Mouse (Mus musculus) ES-E14 (cell line): ENCODE results near the gene Ahdc1. TPM values are rescaled to one million over a fixed set of nuclear protein-coding genes. Genes with fewer than 3 reads are reported as not detected.
A peak's percentile ranks its signal among the peaks of the same experiment; 100 is the strongest.

Source experiments
- DNase-seq: peaks from one replicate; pipeline ENCODE4 v3.0.0-alpha.2; 2013; ENCODE audit warnings: low read depth, low spot score
- H3K27ac ChIP-seq: 2 replicates; pipeline ENCODE4 v1.5.1; 2012; ENCODE audit warnings: low read depth, mild to moderate bottlenecking, low read length, moderate library complexity, mixed read lengths; ENCODE audit not compliant: poor library complexity, insufficient read depth, severe bottlenecking
- H3K36me3 ChIP-seq: 2 replicates; pipeline ENCODE4 v1.6.1; 2012; ENCODE audit warnings: mild to moderate bottlenecking, low read length, moderate library complexity, mixed read lengths; ENCODE audit not compliant: control insufficient read depth, poor library complexity, insufficient read depth, severe bottlenecking
- H3K4me1 ChIP-seq, 2 experiments: fragments of 150-350 bp in 1 of 2; sonication (generic) in 1 of 2; 2 replicates each; pipeline ENCODE4 v1.6.1; 2012; ENCODE audit warnings: low read length in 2 of 2, mild to moderate bottlenecking in 1 of 2, mixed read lengths in 1 of 2; ENCODE audit not compliant: control insufficient read depth in 2 of 2, insufficient read depth in 2 of 2, poor library complexity in 1 of 2
- H3K4me3 ChIP-seq, 2 experiments: fragments of 150-350 bp in 1 of 2; sonication (generic) in 1 of 2; 2 replicates each; pipeline ENCODE4 v1.5.1; 2012; ENCODE audit warnings: low read length in 2 of 2, low read depth in 1 of 2, mild to moderate bottlenecking in 1 of 2, mixed read lengths in 1 of 2; ENCODE audit not compliant: insufficient read depth in 1 of 2, poor library complexity in 1 of 2, severe bottlenecking in 1 of 2
- H3K9ac ChIP-seq: 2 replicates; pipeline ENCODE4 v1.6.1; 2012; ENCODE audit warnings: low read depth, mild to moderate bottlenecking, low read length, mixed read lengths; ENCODE audit not compliant: poor library complexity, insufficient read depth, severe bottlenecking
- H3K9me3 ChIP-seq: fragments of 150-350 bp; sonication (generic); 2 replicates; pipeline ENCODE4 v1.6.1; 2012; ENCODE audit warnings: low read depth, mild to moderate bottlenecking, low read length; ENCODE audit not compliant: control insufficient read depth, insufficient read depth
- CHD2 ChIP-seq: IDR thresholded peaks from 2 replicates; pipeline ENCODE4 v1.6.1; 2014; ENCODE audit warnings: mild to moderate bottlenecking, low read depth, low read length, inconsistent platforms
- HCFC1 ChIP-seq: IDR thresholded peaks from 2 replicates; pipeline ENCODE4 v1.6.1; 2012; ENCODE audit warnings: low read length, inconsistent platforms, borderline replicate concordance; ENCODE audit not compliant: insufficient read depth
- MAFK ChIP-seq: IDR thresholded peaks from 2 replicates; pipeline ENCODE4 v1.6.1; 2014; ENCODE audit warnings: mild to moderate bottlenecking, low read depth, low read length, inconsistent platforms; ENCODE audit not compliant: insufficient read depth
- ZC3H11A ChIP-seq: IDR thresholded peaks from 2 replicates; pipeline ENCODE4 v1.6.1; 2012; ENCODE audit warnings: low read depth, mild to moderate bottlenecking, inconsistent platforms, low read length, borderline replicate concordance
- ZNF384 ChIP-seq: IDR thresholded peaks from 2 replicates; pipeline ENCODE4 v1.6.1; 2012; ENCODE audit warnings: low read depth, low read length, inconsistent platforms
- in situ Hi-C, 2 experiments: fragments of 600-800 bp; cut with MboI; formaldehyde crosslinking; loops; one replicate each; pipeline ENCODE4 v1.15.1; 2025; ENCODE audit warnings: low sequenced_read_pairs in 2 of 2, inconsistent platforms in 1 of 2; ENCODE audit not compliant: unreplicated experiment in 2 of 2
- total RNA-seq: library from RNA; depleted of rRNA; stranded (reverse); fragments of 300-350 nt; gene quantifications from 2 replicates; pipeline ENCODE4 v1.2.3, GENCODE M21; 2012

The Ahdc1 gene
- total RNA-seq, 1 experiment = 61.8 TPM

DNA sequence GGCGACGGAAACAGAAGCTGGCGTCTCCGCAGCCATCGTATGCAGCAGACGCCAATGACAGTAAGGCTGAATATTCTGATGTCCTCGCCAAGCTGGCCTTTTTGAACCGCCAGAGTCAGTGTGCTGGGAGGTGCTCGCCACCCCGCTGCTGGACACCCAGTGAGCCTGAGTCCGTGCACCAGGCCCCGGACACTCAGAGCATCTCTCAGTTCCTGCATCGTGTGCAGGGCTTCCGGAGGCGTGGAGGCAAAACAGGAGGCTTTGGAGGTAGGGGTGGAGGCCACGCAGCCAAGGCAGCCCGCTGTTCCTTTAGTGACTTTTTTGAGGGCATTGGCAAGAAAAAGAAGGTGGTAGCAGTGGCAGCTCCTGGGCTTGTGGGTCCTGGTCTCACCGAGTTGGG lies 52.1 kb downstream of the Ahdc1 start:
- in situ Hi-C loops = no loop called here
- no peak for DNase-seq
- Histone ChIP-seq H3K9ac (no peak overlapping the region), H3K36me3 (peaks cover 87% of the 10 kb centered on the region), H3K27ac (no peak overlapping the region), H3K4me3 (peak overlapping the region in 1 of 2 experiments; percentile 16; a peak in 1 of 4 replicates), H3K4me1 (peaks cover 7 to 9% of the 10 kb centered on the region in 2 experiments), H3K9me3 (no peaks in the 10 kb centered on the region)
- TF ChIP-seq ZNF384 (no peak), CHD2 (no peak), HCFC1 (no peak), MAFK (no peak), ZC3H11A (no peak)

DNA sequence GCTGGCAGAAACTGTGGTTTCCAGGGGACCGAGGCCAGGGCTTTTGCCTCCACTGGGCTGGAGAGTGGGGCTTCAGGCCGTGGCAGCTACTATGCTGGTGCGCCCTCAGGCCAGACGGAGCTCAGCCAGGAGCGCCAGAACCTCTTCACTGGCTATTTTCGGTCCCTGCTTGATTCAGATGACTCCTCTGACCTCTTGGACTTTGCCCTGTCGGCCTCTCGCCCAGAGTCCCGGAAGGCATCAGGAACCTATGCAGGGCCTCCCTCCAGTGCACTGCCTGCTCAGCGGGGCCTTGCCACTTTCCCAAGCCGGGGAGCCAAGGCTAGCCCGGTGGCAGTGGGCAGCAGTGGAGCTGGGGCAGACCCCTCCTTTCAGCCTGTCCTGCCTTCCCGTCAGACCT lies 52.7 kb downstream of the Ahdc1 start:
- Histone ChIP-seq H3K27ac (no peak overlapping the region), H3K4me3 (no peak overlapping the region; a peak in 1 of 4 replicates), H3K4me1 (peaks cover 7 to 14% of the 10 kb centered on the region in 2 experiments; a peak in 3 of 4 replicates), H3K9ac (no peak overlapping the region), H3K36me3 (peaks cover 87% of the 10 kb centered on the region), H3K9me3 (no peaks in the 10 kb centered on the region)
- no peak for DNase-seq
- TF ChIP-seq CHD2 = no peak
- no peak for TF ChIP-seq ZC3H11A
- TF ChIP-seq MAFK = no peak
- TF ChIP-seq ZNF384 = no peak
- no peak for TF ChIP-seq HCFC1
- in situ Hi-C loops = no loop called here

DNA sequence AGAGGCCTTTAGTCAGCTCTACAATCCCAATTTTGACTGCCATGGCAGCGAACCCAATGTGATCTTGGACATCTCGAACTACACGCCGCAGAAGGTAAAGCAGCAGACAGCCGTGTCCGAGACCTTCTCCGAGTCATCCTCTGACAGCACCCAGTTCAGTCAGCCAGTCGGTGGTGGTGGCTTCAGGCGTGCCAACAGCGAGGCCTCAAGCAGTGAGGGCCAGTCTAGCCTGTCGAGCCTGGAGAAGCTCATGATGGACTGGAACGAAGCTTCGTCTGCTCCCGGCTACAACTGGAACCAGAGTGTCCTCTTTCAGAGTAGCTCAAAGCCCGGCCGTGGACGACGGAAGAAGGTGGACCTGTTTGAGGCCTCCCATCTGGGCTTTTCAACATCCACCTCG lies 53.7 kb downstream of the Ahdc1 start:
- Histone ChIP-seq H3K4me3 (no peak overlapping the region), H3K9ac (no peak overlapping the region), H3K36me3 (peaks cover 87% of the 10 kb centered on the region), H3K4me1 (peaks cover 5 to 21% of the 10 kb centered on the region in 2 experiments; a peak in 3 of 4 replicates), H3K9me3 (no peaks in the 10 kb centered on the region), H3K27ac (no peak overlapping the region)
- TF ChIP-seq ZC3H11A (no peak), MAFK (no peak), ZNF384 (no peak), HCFC1 (no peak), CHD2 (no peak)
- DNase-seq = no peak
- in situ Hi-C loops = no loop called here

DNA sequence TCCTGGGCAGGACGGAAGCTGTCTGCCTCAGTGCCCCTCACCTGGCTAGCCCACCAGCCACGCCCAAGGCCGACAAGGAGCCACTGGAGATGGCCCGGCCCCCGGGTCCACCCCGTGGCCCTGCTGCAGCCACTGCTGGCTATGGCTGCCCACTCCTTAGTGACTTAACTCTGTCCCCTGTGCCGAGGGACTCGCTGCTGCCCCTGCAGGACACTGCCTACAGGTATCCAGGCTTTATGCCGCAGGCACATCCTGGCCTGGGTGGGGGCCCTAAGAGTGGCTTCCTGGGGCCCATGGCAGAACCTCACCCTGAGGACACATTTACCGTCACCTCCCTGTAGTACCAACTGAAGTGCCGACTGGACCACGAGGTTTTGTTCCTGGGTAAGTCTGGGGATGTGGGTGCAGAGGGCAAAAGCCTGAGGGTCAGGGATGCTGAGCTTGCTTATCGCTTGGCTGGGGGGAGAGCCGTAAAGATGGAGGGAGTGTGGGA lies 54.9 kb downstream of the Ahdc1 start:
- in situ Hi-C loops = no loop called here
- no peaks in the 10 kb centered on the region for H3K9me3 ChIP-seq
- peak overlapping the region; percentile 50; the same call in 1 of the 2 replicates for H3K27ac ChIP-seq
- no peak overlapping the region for H3K9ac ChIP-seq
- H3K4me1 ChIP-seq = peaks cover 2 to 26% of the 10 kb centered on the region in 2 experiments; a peak in 1 of 4 replicates
- no peak for TF ChIP-seq CHD2
- TF ChIP-seq HCFC1 = no peak
- TF ChIP-seq MAFK = no peak
- TF ChIP-seq ZNF384 = no peak
- TF ChIP-seq ZC3H11A = no peak
- DNase-seq = no peak
- no peak overlapping the region for H3K4me3 ChIP-seq
- peaks cover 88% of the 10 kb centered on the region for H3K36me3 ChIP-seq
